Mouse (Mus musculus) CH12.LX (cell line): ENCODE results near the gene Vinac1. TPM values are rescaled to one million over a fixed set of nuclear protein-coding genes. Genes with fewer than 3 reads are reported as not detected.

Experiments used
- DNase-seq: peaks from one replicate; pipeline ENCODE4 v3.0.0-alpha.2; 2013; ENCODE audit errors: extremely low read depth
- H3K27ac ChIP-seq: 2 replicates; pipeline ENCODE4 v1.5.1; 2012; ENCODE audit warnings: low read depth, mild to moderate bottlenecking, control low read depth, moderate library complexity; ENCODE audit not compliant: insufficient read depth
- H3K27me3 ChIP-seq: replicated peaks from 2 replicates; pipeline ENCODE3; 2012; ENCODE audit warnings: inconsistent platforms
- H3K36me3 ChIP-seq, 2 experiments: replicated peaks in 1 of 2; 2 replicates each; pipeline versions ENCODE3 to v1.6.1; 2012; ENCODE audit warnings: inconsistent platforms in 1 of 2, low read length in 1 of 2, mild to moderate bottlenecking in 1 of 2, mixed read lengths in 1 of 2, moderate library complexity in 1 of 2; ENCODE audit not compliant: control insufficient read depth in 1 of 2, insufficient read depth in 1 of 2
- H3K4me1 ChIP-seq, 2 experiments: 2 replicates each; pipeline ENCODE4 v1.6.1; 2012; ENCODE audit warnings: inconsistent platforms in 1 of 2, moderate library complexity in 1 of 2; ENCODE audit not compliant: insufficient read depth in 2 of 2, control insufficient read depth in 1 of 2
- H3K4me2 ChIP-seq: 2 replicates; pipeline ENCODE4 v1.6.1; 2012; ENCODE audit warnings: low read depth, mild to moderate bottlenecking, control low read depth; ENCODE audit not compliant: poor library complexity, insufficient read depth, severe bottlenecking
- H3K4me3 ChIP-seq, 3 experiments: fragments of 150-350 bp in 1 of 3; sonication (generic) in 1 of 3; replicated peaks in 1 of 3; 2 replicates each; pipeline versions ENCODE3 to v1.5.1; 2011 to 2012; ENCODE audit warnings: low read depth in 2 of 3, low read length in 2 of 3, mild to moderate bottlenecking in 2 of 3, moderate library complexity in 2 of 3, control low read depth in 1 of 3, improper control_type of control experiment in 1 of 3, inconsistent platforms in 1 of 3, mixed read lengths in 1 of 3; ENCODE audit not compliant: poor library complexity in 1 of 3
- H3K79me2 ChIP-seq: replicated peaks from 2 replicates; pipeline ENCODE4 v1.6.1; 2012; ENCODE audit warnings: mild to moderate bottlenecking, moderate library complexity; ENCODE audit not compliant: control insufficient read depth, poor library complexity, insufficient read depth, severe bottlenecking; ENCODE audit errors: extremely low read depth
- H3K9ac ChIP-seq: 2 replicates; pipeline ENCODE4 v1.6.1; 2012; ENCODE audit warnings: low read depth, mild to moderate bottlenecking, control low read depth, moderate library complexity; ENCODE audit not compliant: insufficient read depth
- H3K9me3 ChIP-seq: replicated peaks from 2 replicates; pipeline ENCODE3; 2012; ENCODE audit warnings: low read length, inconsistent platforms, mixed read lengths
- CHD1 ChIP-seq: IDR thresholded peaks from 2 replicates; pipeline ENCODE4 v1.6.1; 2012; ENCODE audit warnings: low read depth, low read length, improper control_type of control experiment, inconsistent platforms
- CTCF ChIP-seq, 2 experiments: IDR thresholded peaks in 1 of 2; conservative IDR thresholded peaks in 1 of 2; 2 replicates each; pipeline ENCODE4 v1.5.1; 2011 to 2012; ENCODE audit warnings: low read depth in 2 of 2, low read length in 2 of 2, improper control_type of control experiment in 1 of 2, inconsistent platforms in 1 of 2, mild to moderate bottlenecking in 1 of 2, moderate library complexity in 1 of 2
- ELF1 ChIP-seq: IDR thresholded peaks from 2 replicates; pipeline ENCODE4 v1.6.1; 2014; ENCODE audit warnings: low read depth, mild to moderate bottlenecking, inconsistent platforms, low read length, improper control_type of control experiment
- GABPA ChIP-seq: IDR thresholded peaks from 2 replicates; pipeline ENCODE4 v1.6.1; 2012; ENCODE audit warnings: low read depth, low read length, improper control_type of control experiment, inconsistent platforms; ENCODE audit not compliant: insufficient replicate concordance
- HCFC1 ChIP-seq: IDR thresholded peaks from 2 replicates; pipeline ENCODE4 v1.6.1; 2012; ENCODE audit warnings: low read depth, mild to moderate bottlenecking, inconsistent platforms, low read length, improper control_type of control experiment
- JUN ChIP-seq: IDR thresholded peaks from 2 replicates; pipeline ENCODE4 v1.6.1; 2011; ENCODE audit warnings: low read depth, mild to moderate bottlenecking, low read length, improper control_type of control experiment, moderate library complexity; ENCODE audit not compliant: insufficient read depth
- JUND ChIP-seq: conservative IDR thresholded peaks from 2 replicates; pipeline ENCODE4 v1.6.1; 2011; ENCODE audit warnings: low read depth, low read length, improper control_type of control experiment
- KAT2A ChIP-seq: IDR thresholded peaks from 2 replicates; pipeline ENCODE4 v1.6.1; 2012; ENCODE audit warnings: low read length, improper control_type of control experiment, inconsistent platforms; ENCODE audit not compliant: insufficient replicate concordance
- MYC ChIP-seq: IDR thresholded peaks from 2 replicates; pipeline ENCODE4 v1.6.1; 2011; ENCODE audit warnings: low read depth, mild to moderate bottlenecking, improper control_type of control experiment, low read length
- PAX5 ChIP-seq: IDR thresholded peaks from 2 replicates; pipeline ENCODE4 v1.6.1; 2012; ENCODE audit warnings: low read length, inconsistent platforms, mixed read lengths
- POLR2A ChIP-seq: IDR thresholded peaks from 2 replicates; pipeline ENCODE4 v1.6.1; 2011; ENCODE audit warnings: low read depth, mild to moderate bottlenecking, improper control_type of control experiment, low read length
- POLR2AphosphoS2 ChIP-seq: IDR thresholded peaks from 2 replicates; pipeline ENCODE4 v1.6.1; 2011; ENCODE audit warnings: low read depth, low read length, improper control_type of control experiment
- RCOR1 ChIP-seq: conservative IDR thresholded peaks from 2 replicates; pipeline ENCODE4 v1.6.1; 2012; ENCODE audit warnings: low read depth, mild to moderate bottlenecking, inconsistent platforms, low read length, improper control_type of control experiment
- SIN3A ChIP-seq: IDR thresholded peaks from 2 replicates; pipeline ENCODE4 v1.6.1; 2012; ENCODE audit warnings: low read length, improper control_type of control experiment, inconsistent platforms
- SMC3 ChIP-seq: IDR thresholded peaks from 2 replicates; pipeline ENCODE4 v1.6.1; 2011; ENCODE audit warnings: low read depth, low read length, improper control_type of control experiment
- TCF12 ChIP-seq: IDR thresholded peaks from 2 replicates; pipeline ENCODE4 v1.6.1; 2014; ENCODE audit warnings: low read depth, mild to moderate bottlenecking, inconsistent platforms, low read length, improper control_type of control experiment
- USF1 ChIP-seq: IDR thresholded peaks from 2 replicates; pipeline ENCODE4 v1.6.1; 2014; ENCODE audit warnings: low read depth, mild to moderate bottlenecking, inconsistent platforms, low read length, improper control_type of control experiment
- ZC3H11A ChIP-seq: IDR thresholded peaks from 2 replicates; pipeline ENCODE4 v1.6.1; 2012; ENCODE audit warnings: low read depth, mild to moderate bottlenecking, inconsistent platforms, low read length, improper control_type of control experiment
- ZMIZ1 ChIP-seq: IDR thresholded peaks from 2 replicates; pipeline ENCODE4 v1.6.1; 2012; ENCODE audit warnings: low read depth, mild to moderate bottlenecking, inconsistent platforms, low read length, improper control_type of control experiment
- ZNF384 ChIP-seq: IDR thresholded peaks from 2 replicates; pipeline ENCODE4 v1.6.1; 2012; ENCODE audit warnings: low read depth, low read length, improper control_type of control experiment, inconsistent platforms
- dilution Hi-C: fragments of 300-500 bp; cut with MboI; formaldehyde crosslinking; loops from 2 replicates; pipeline ENCODE4 v1.14.3; 2020; ENCODE audit warnings: low sequenced_read_pairs; ENCODE audit not compliant: extremely low pct_unique_long_range_greater_than_20kb, extremely low pct_ligation_motif_present
- in situ Hi-C: fragments of 300-500 bp; cut with MboI; formaldehyde crosslinking; loops from 3 replicates; pipeline ENCODE4 v1.14.3; 2019; ENCODE audit warnings: low sequenced_read_pairs, low pct_ligation_motif_present, low pct_unique_long_range_greater_than_20kb, mixed read lengths
- polyA plus RNA-seq: library from polyadenylated mRNA; unstranded; fragments of >175 nt; gene quantifications from 2 replicates; pipeline ENCODE4 v1.2.1, GENCODE M21; 2012; ENCODE audit warnings: low read depth; ENCODE audit not compliant: insufficient read length
- total RNA-seq, 2 experiments: library from RNA; depleted of rRNA; stranded (reverse); fragments of 300-350 nt in 1 of 2; fragments of >200 nt in 1 of 2; gene quantifications; 2 replicates each; pipeline ENCODE4 v1.2.3; 2012 to 2014

The Vinac1 gene
- total and polyA plus RNA-seq, 3 experiments, result 0.06 TPM; not detected in 2

DNA sequence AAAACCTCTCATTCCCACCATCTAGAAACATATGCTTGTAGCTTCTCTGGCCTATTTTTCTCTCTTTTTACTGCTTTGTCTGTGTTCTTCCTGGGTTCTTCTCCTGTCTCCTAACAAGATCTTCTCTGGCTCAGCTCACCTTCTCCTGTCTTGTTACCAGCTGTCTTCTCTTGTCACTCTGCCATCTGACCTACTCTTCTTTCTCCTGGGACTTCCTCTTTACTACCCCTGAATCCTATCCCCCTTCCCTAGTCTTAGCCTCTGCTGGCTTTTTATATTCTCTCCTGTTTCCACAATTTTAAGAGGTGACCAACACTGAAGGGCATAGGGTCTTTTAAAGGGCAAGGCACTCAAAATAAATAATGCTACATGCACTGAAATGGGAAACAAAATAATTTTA, 43.1 kb downstream of the Vinac1 start:
- Histone ChIP-seq H3K36me3 (no peaks in the 10 kb centered on the region), H3K27ac (no peak overlapping the region), H3K4me1 (peaks cover 0 to 6% of the 10 kb centered on the region in 2 experiments; a peak in 2 of 4 replicates), H3K9me3 (no peaks in the 10 kb centered on the region), H3K9ac (no peak overlapping the region), H3K4me2 (no peak overlapping the region), H3K4me3 (no peak overlapping the region), H3K27me3 (no peaks in the 10 kb centered on the region)
- no peak for DNase-seq
- dilution Hi-C loops, result no loop called here
- in situ Hi-C loops, result no loop called here
- TF ChIP-seq ZMIZ1 (no peak), JUN (no peak), POLR2AphosphoS2 (no peak), USF1 (no peak), CHD1 (no peak), RCOR1 (no peak), ZNF384 (no peak), KAT2A (no peak), PAX5 (no peak), HCFC1 (no peak), TCF12 (no peak), SIN3A (no peak), ZC3H11A (no peak), CTCF (conservative IDR thresholded peaks at IDR 0.05 in 1 of 2, IDR thresholded peaks at IDR 0.05 in 1 of 2; ENCODE audit: low read depth in 2 of 2, low read length in 2 of 2) (no peak), GABPA (no peak), SMC3 (no peak), POLR2A (no peak), ELF1 (no peak), MYC (no peak), JUND (no peak)
- TF ChIP-seq, all 38 proteins: peak for 0
- no peaks in the 10 kb centered on the region for H3K79me2 ChIP-seq

DNA sequence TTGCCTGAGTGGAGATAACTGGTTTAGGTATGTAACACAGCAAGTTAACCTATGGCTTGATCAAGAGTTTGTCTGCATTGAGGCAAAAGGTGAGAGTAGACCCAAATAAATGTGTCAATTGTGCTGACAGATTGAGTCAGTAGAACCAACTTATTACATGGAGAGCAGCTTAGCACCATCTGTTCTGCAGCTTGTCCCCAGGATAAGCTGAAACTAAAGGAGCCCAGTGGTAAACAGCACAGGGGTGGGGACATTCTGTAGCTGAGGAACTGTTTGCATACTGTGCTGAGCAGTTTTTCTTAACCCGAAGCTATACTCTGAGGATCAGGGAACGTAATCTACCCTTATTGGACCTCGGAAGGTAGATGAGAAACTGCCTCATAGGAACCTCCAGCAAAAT, 63.2 kb downstream of the Vinac1 start:
- no peaks in the 10 kb centered on the region for H3K27me3 ChIP-seq
- dilution Hi-C loops (no loop called here), in situ Hi-C loops (no loop called here)
- H3K4me2 ChIP-seq, result no peak overlapping the region
- H3K9me3 ChIP-seq, result no peaks in the 10 kb centered on the region
- DNase-seq, result no peak
- H3K9ac ChIP-seq, result no peak overlapping the region
- no peaks in the 10 kb centered on the region for H3K36me3 ChIP-seq
- H3K4me1 ChIP-seq, result no peaks in the 10 kb centered on the region
- no peaks in the 10 kb centered on the region for H3K79me2 ChIP-seq
- no peak overlapping the region for H3K4me3 ChIP-seq
- no peak for TF ChIP-seq PAX5
- H3K27ac ChIP-seq, result no peak overlapping the region
